Mouse (Mus musculus): ENCODE data around the gene Atp2b2. TPM values are rescaled to one million over a fixed set of nuclear protein-coding genes. Genes with fewer than 3 reads are reported as not detected.

Atp2b2 gene
- polyA plus RNA-seq, 2 experiments, result 0.55 to 0.91 TPM

GRCm38 (mm10) chr6:113695203-113695602 is 347.2 kb downstream of the Atp2b2 start:
- Histone ChIP-seq H3K4me1 (replicated peaks; ENCODE audit: control insufficient read depth in 2 of 2, insufficient read depth in 2 of 2, low read length in 1 of 2) (peaks cover 49 to 61% of the 10 kb centered on the region in 2 experiments), H3K4me2 (ENCODE audit: low read depth) (peak overlapping the region; percentile 70), H3K4me3 (ENCODE audit: insufficient read depth in 1 of 2, low read depth in 2 of 2, low read length in 2 of 2) (peak overlapping the region in 1 of 2 experiments; percentile 6; a peak in 1 of 4 replicates), H3K36me3 (replicated peaks; ENCODE audit: control insufficient read depth, insufficient read depth, low read depth) (peaks cover 33% of the 10 kb centered on the region), H3K9me3 (ENCODE audit: control insufficient read depth, low read length) (no peaks in the 10 kb centered on the region), H3K9ac (replicated peaks) (peak overlapping the region; percentile 56; the same call in 1 of the 2 replicates), H3K27me3 (ENCODE audit: control insufficient read depth, insufficient read depth, low read length) (no peaks in the 10 kb centered on the region), H3K27ac (peak overlapping the region; percentile 75)
- WGBS (ENCODE audit: insufficient replicate concordance), result 13% methylated on average over 1 of the region's 1 CpGs
- no peak for ATAC-seq (ENCODE audit: insufficient read depth)
- DNase-seq (ENCODE audit: low read depth in 3 of 3, low spot score in 3 of 3), result peak in 2 of 3 experiments; percentile 39 to 49
- TF ChIP-seq EP300 (IDR thresholded peaks at IDR 0.05; ENCODE audit: low read depth) (0 out of 2 replicates have a peak, but pooled peaks have one; percentile 21), CTCF (IDR thresholded peaks at IDR 0.05; ENCODE audit: low read depth) (no peak)

Small RNAs within 50 kb of the gene (microRNA-seq; reads per million reads assigned to microRNA genes)
- not detected for gene Mir7042

Other genes with a start within 250 kb of the Atp2b2 start
- gene Slc6a11, start 88.6 kb upstream of the Atp2b2 start, polyA plus RNA-seq (2012; rRNA removed), result 0.01 and 0.02 TPM in 2 replicates
- gene Slc6a11, start 88.6 kb upstream of the Atp2b2 start, polyA plus RNA-seq (2014; fragmentation: Nextera tagmentation; extraction: Ambion mirVana), result not detected in 2 replicates
- 0.03 and 0.25 TPM in 2 replicates for gene Slc6a1, start 240.0 kb upstream of the Atp2b2 start, polyA plus RNA-seq (2012; rRNA removed)
- gene Slc6a1, start 240.0 kb upstream of the Atp2b2 start, polyA plus RNA-seq (2014; fragmentation: Nextera tagmentation; extraction: Ambion mirVana), result 0.04 TPM in 1 of 2 replicates, not detected in the other

Measured in liver, embryonic 14.5 days (tissue).